8 mouse cellular contexts compared by ENCODE assay signal in genomic region chr12:84114153-84114994, GRCm38 (mm10). TPM values are rescaled to one million over a fixed set of nuclear protein-coding genes. Genes with fewer than 3 reads are reported as not detected.
DNase-seq lines count a peak whose midpoint lies in the region; ATAC-seq lines count a peak whose summit lies in the region.

Dnal1 (plus strand) TSS chr12:84114366.

- H3K4me1 ChIP-seq in hindbrain, embryonic 14.5 days (replicated peaks; ENCODE audit: control insufficient read depth, insufficient read depth, low read length), result peaks cover 7% of the 10 kb centered on the region

- H3K9me3 ChIP-seq in hindbrain, embryonic 14.5 days (ENCODE audit: control insufficient read depth, low read length), result no peaks in the 10 kb centered on the region

- peak within 1 kb of the TSS; percentile 53 for H3K4me2 ChIP-seq in hindbrain, embryonic 14.5 days (replicated peaks)

- no peaks in the 10 kb centered on the region for H3K36me3 ChIP-seq in hindbrain, embryonic 14.5 days (replicated peaks; ENCODE audit: control insufficient read depth, insufficient read depth)

- H3K27me3 ChIP-seq in hindbrain, embryonic 14.5 days (ENCODE audit: control insufficient read depth, insufficient read depth, low read length), result no peaks in the 10 kb centered on the region

- peak; percentile 96 for ATAC-seq in hindbrain, embryonic 14.5 days (ENCODE audit: low FRiP score)

- 2% methylated on average over 30 of the region's 35 CpGs for WGBS in hindbrain, embryonic 14.5 days

- peak within 1 kb of the TSS; percentile 76 for H3K4me3 ChIP-seq in hindbrain, embryonic 14.5 days (replicated peaks; ENCODE audit: low read length)

- peak; percentile 93 for DNase-seq in R1 (ENCODE audit: low read depth, low spot score)
- peak; percentile 86 to 94 for DNase-seq in cerebellum, postnatal 25 days
- DNase-seq in frontal cortex, postnatal 25 days (ENCODE audit: low spot score in 2 of 2), result peak; percentile 73 to 81
- DNase-seq in hindbrain, embryonic 14.5 days (ENCODE audit: low spot score), result peak; percentile 91
- peak; percentile 62 to 82 for DNase-seq in layer of hippocampus, postnatal 25 days (ENCODE audit: extremely low spot score in 1 of 2, low spot score in 1 of 2)
- DNase-seq in lung, postnatal 14 days, result peak; percentile 91
- peak; percentile 81 for DNase-seq in retina, adult 2 months (ENCODE audit: low read depth, low spot score)
- peak; percentile 83 for DNase-seq in thymus, postnatal 25 days

- peak within 1 kb of the TSS; percentile 66 for H3K27ac ChIP-seq in hindbrain, embryonic 14.5 days

- H3K9ac ChIP-seq in hindbrain, embryonic 14.5 days, result peak within 1 kb of the TSS; percentile 77

RNA-seq across cellular contexts. Expression of gene Dnal1, which starts in this region (rescaled TPM):
- polyA plus RNA-seq in hindbrain, embryonic 14.5 days (2014; fragmentation: Nextera tagmentation; extraction: Ambion mirVana), result 6.3 and 7.3 TPM in 2 replicates
- 100 to 1,000 TPM in 1 of 2 experiments, 10 to 100 TPM in 1; 95.8 to 104 TPM for total RNA-seq in layer of hippocampus, postnatal 25 days (2021)

Comparison
In these comparisons a context has a peak if more than half of its experiments do, and no peak if none do; other contexts are left out.
1. Peak in every context shown above with its lines: DNase-seq, ATAC-seq, H3K4me3 ChIP-seq and H3K27ac ChIP-seq.